Mouse (Mus musculus): ENCODE results near the gene Ly6g6c. TPM values are rescaled to one million over a fixed set of nuclear protein-coding genes. Genes with fewer than 3 reads are reported as not detected.

The Ly6g6c gene
- polyA plus RNA-seq, 1 experiment from 2014 or later = not detected

- H3K4me1 ChIP-seq (ENCODE audit: control insufficient read depth, insufficient read depth, low read length) = peaks cover 4% of the 10 kb centered on the region; the same call in 1 of the 2 replicates
- no peak overlapping the region for H3K27ac ChIP-seq (ENCODE audit: low read depth, low read length)
- H3K4me2 ChIP-seq = no peak overlapping the region
- ATAC-seq (replicated peaks; ENCODE audit: insufficient number of reproducible peaks, low FRiP score, low TSS enrichment) = no peak
- no peak overlapping the region for H3K4me3 ChIP-seq (ENCODE audit: low read depth, low read length)
- H3K36me3 ChIP-seq (ENCODE audit: control insufficient read depth, insufficient read depth, low read length) = no peaks in the 10 kb centered on the region
- 49% methylated on average over 6 of the region's 6 CpGs for WGBS (ENCODE audit: insufficient replicate concordance)
- peaks cover 25% of the 10 kb centered on the region for H3K27me3 ChIP-seq (ENCODE audit: control insufficient read depth, insufficient read depth, low read length)
- no peak overlapping the region for H3K9ac ChIP-seq (ENCODE audit: low read depth, low read length)
- no peaks in the 10 kb centered on the region for H3K9me3 ChIP-seq (replicated peaks; ENCODE audit: control insufficient read depth, low read length)
Measured at GRCm38 (mm10) chr17:35070556-35071229, 5.5 kb downstream of the Ly6g6c start.

DNA sequence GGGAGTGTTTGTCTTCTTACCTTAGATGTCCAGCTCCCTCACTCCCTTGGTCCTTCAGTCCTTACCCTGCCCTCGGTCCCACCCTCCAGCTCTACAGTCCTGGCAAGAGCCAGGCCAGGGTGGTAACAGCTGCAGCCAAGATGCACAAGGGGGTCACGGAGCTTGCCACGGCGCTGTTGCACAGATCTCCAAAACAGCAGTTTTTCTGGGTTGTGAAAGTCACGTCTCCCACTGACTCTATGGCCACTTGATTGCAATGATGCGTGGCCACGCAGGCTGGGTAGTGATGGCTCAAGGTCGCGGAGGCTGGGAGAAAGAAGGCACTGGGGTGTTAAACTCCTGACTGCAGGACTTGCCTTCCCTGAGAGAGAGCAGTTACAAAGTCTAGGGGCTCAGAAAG lies 6.3 kb downstream of the Ly6g6c start:
- no peak for ATAC-seq (replicated peaks; ENCODE audit: insufficient number of reproducible peaks, low FRiP score, low TSS enrichment)
- Histone ChIP-seq H3K9me3 (replicated peaks; ENCODE audit: control insufficient read depth, low read length) (no peaks in the 10 kb centered on the region), H3K4me2 (no peak overlapping the region), H3K4me1 (ENCODE audit: control insufficient read depth, insufficient read depth, low read length) (0 out of 2 replicates have a peak, but pooled peaks cover 4% of the 10 kb centered on the region), H3K36me3 (ENCODE audit: control insufficient read depth, insufficient read depth, low read length) (no peaks in the 10 kb centered on the region), H3K27me3 (ENCODE audit: control insufficient read depth, insufficient read depth, low read length) (peaks cover 17% of the 10 kb centered on the region), H3K4me3 (ENCODE audit: low read depth, low read length) (no peak overlapping the region), H3K27ac (ENCODE audit: low read depth, low read length) (no peak overlapping the region), H3K9ac (ENCODE audit: low read depth, low read length) (no peak overlapping the region)
- 77% methylated on average over 9 of the region's 9 CpGs for WGBS (ENCODE audit: insufficient replicate concordance)

GRCm38 (mm10) chr17:35074097-35074496 lies 8.9 kb downstream of the Ly6g6c start:
- no peak overlapping the region for H3K4me2 ChIP-seq

DNA sequence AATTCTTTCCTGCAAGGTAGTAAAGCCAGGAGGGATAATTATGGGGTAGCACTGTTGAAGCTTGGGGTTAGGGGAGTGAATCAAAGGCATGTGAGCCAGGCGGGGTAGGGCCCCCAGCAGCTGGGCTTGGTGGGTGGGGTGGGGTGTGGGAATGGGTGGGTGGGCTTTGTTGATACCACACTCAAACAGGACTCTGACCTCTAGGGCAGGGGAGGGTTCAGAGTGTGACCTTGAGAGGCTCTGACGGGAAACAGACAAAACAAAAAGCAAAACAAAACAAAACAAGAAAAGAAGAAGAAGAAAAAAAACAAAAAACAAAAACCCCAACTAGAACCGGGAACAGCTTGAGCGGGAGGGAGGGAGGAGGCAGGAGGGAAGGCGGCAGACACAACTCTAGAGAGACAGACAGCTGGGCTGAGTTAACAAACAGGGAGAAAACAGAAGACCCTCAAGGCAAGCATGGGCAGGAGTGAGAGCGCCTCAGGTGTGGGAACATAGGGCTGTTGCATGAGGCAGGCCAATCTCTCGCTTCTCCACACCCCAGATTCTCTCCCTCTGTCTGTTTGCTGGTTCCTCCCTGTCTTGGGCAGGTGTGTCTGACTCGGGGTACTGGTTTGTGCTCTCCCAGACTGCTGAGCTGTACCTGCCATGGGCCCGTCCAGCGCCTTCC lies 11.5 kb downstream of the Ly6g6c start, which contains the start of gene Ly6g6e:
Gene Ly6g6e (plus strand): TSS at position 396 of the 670 bp plus-strand sequence.
- peak within 1 kb of the TSS; percentile 32 for H3K4me3 ChIP-seq (ENCODE audit: low read depth, low read length)
- no peaks in the 10 kb centered on the region for H3K9me3 ChIP-seq (replicated peaks; ENCODE audit: control insufficient read depth, low read length)
- H3K4me2 ChIP-seq = peak within 1 kb of the TSS; percentile 67
- H3K27ac ChIP-seq (ENCODE audit: low read depth, low read length) = peak within 1 kb of the TSS; percentile 35; the same call in 1 of the 2 replicates
- H3K9ac ChIP-seq (ENCODE audit: low read depth, low read length) = peak within 1 kb of the TSS; percentile 72
- H3K4me1 ChIP-seq (ENCODE audit: control insufficient read depth, insufficient read depth, low read length) = peaks cover 19% of the 10 kb centered on the region
- H3K36me3 ChIP-seq (ENCODE audit: control insufficient read depth, insufficient read depth, low read length) = no peaks in the 10 kb centered on the region
- 30% methylated on average over 10 of the region's 10 CpGs for WGBS (ENCODE audit: insufficient replicate concordance)
- ATAC-seq (replicated peaks; ENCODE audit: insufficient number of reproducible peaks, low FRiP score, low TSS enrichment) = no peak
- H3K27me3 ChIP-seq (ENCODE audit: control insufficient read depth, insufficient read depth, low read length) = no peaks in the 10 kb centered on the region

More at GRCm38 (mm10) chr17:35074097-35074496, 8.9 kb downstream of the Ly6g6c start:
- 43% methylated on average over 17 of the region's 17 CpGs for WGBS (ENCODE audit: insufficient replicate concordance)
- H3K4me1 ChIP-seq (ENCODE audit: control insufficient read depth, insufficient read depth, low read length) = peaks cover 14% of the 10 kb centered on the region; the same call in 1 of the 2 replicates
- no peaks in the 10 kb centered on the region for H3K36me3 ChIP-seq (ENCODE audit: control insufficient read depth, insufficient read depth, low read length)
- no peaks in the 10 kb centered on the region for H3K9me3 ChIP-seq (replicated peaks; ENCODE audit: control insufficient read depth, low read length)
- H3K27me3 ChIP-seq (ENCODE audit: control insufficient read depth, insufficient read depth, low read length) = no peaks in the 10 kb centered on the region
- H3K4me3 ChIP-seq (ENCODE audit: low read depth, low read length) = no peak overlapping the region
- H3K9ac ChIP-seq (ENCODE audit: low read depth, low read length) = no peak overlapping the region
- no peak overlapping the region for H3K27ac ChIP-seq (ENCODE audit: low read depth, low read length)
- ATAC-seq (replicated peaks; ENCODE audit: insufficient number of reproducible peaks, low FRiP score, low TSS enrichment) = no peak

- Histone ChIP-seq H3K36me3 (ENCODE audit: control insufficient read depth, insufficient read depth, low read length) (no peaks in the 10 kb centered on the region), H3K4me3 (ENCODE audit: low read depth, low read length) (no peak overlapping the region; the same call in 1 of the 2 replicates), H3K9me3 (replicated peaks; ENCODE audit: control insufficient read depth, low read length) (no peaks in the 10 kb centered on the region), H3K27me3 (ENCODE audit: control insufficient read depth, insufficient read depth, low read length) (no peaks in the 10 kb centered on the region), H3K9ac (ENCODE audit: low read depth, low read length) (peak overlapping the region; percentile 72), H3K4me2 (peak overlapping the region; percentile 67), H3K27ac (ENCODE audit: low read depth, low read length) (peak overlapping the region; percentile 35; the same call in 1 of the 2 replicates), H3K4me1 (ENCODE audit: control insufficient read depth, insufficient read depth, low read length) (peaks cover 19% of the 10 kb centered on the region)
- ATAC-seq (replicated peaks; ENCODE audit: insufficient number of reproducible peaks, low FRiP score, low TSS enrichment) = no peak
- WGBS (ENCODE audit: insufficient replicate concordance) = 43% methylated on average over 2 of the region's 2 CpGs
Measured at GRCm38 (mm10) chr17:35077285-35077684, 12.1 kb downstream of the Ly6g6c start.

DNA sequence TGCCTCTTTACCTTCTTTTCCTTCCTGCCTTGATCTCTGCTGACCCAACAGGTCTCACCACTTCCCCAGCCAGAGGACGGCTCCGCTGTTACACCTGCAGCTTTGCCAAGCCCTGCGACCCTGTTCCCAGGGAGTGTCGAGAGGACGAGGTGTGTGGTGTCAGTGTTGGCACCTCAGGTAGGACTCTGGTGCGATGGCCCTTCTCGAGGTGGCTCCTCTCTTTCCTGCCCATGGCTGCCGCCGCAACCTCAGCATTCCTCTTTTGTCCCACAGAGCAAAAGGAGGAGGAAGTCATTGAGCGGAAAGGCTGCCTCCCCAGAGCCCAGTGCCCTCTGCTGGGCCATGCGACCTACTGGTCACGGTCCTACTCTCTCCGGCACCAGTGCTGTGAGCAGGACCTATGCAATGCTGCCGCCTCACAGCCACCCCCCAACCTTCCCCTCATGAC lies 12.6 kb downstream of the Ly6g6c start, which contains the start of gene Ly6g6d:
Gene Ly6g6d (minus strand): TSS at position 280 of the 448 bp plus-strand sequence.
- peak within 1 kb of the TSS; percentile 67 for H3K4me2 ChIP-seq
- H3K9ac ChIP-seq (ENCODE audit: low read depth, low read length) = peak within 1 kb of the TSS; percentile 72
- H3K36me3 ChIP-seq (ENCODE audit: control insufficient read depth, insufficient read depth, low read length) = no peaks in the 10 kb centered on the region
- WGBS (ENCODE audit: insufficient replicate concordance) = 16% methylated on average over 14 of the region's 14 CpGs
- no peaks in the 10 kb centered on the region for H3K9me3 ChIP-seq (replicated peaks; ENCODE audit: control insufficient read depth, low read length)
- 0 out of 2 replicates have a peak, but pooled peaks have one; percentile 31 for ATAC-seq (replicated peaks; ENCODE audit: insufficient number of reproducible peaks, low FRiP score, low TSS enrichment)
- H3K4me3 ChIP-seq (ENCODE audit: low read depth, low read length) = peak within 1 kb of the TSS; percentile 32
- H3K27ac ChIP-seq (ENCODE audit: low read depth, low read length) = peak within 1 kb of the TSS; percentile 35; the same call in 1 of the 2 replicates
- no peaks in the 10 kb centered on the region for H3K27me3 ChIP-seq (ENCODE audit: control insufficient read depth, insufficient read depth, low read length)
- peaks cover 19% of the 10 kb centered on the region for H3K4me1 ChIP-seq (ENCODE audit: control insufficient read depth, insufficient read depth, low read length)

DNA sequence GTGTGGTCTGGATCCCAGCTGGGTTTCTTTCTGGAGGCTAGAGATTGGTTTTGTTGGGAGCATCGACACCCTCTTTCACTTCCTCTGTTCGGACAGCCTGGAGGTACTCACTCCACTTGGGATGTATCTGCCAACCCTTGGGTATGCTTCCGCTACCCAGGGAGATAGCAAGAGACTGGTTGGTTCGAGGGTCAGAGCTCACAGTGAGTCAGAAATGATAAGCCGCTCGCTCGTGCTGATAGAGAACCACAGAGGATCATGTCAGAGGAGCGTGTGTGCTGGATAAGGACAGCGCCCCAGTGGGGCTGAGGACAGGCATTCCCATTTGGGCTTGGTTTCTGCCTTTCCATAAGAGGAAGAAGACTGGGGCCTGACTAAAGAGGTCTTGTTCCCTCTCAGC lies 14.6 kb downstream of the Ly6g6c start:
- H3K4me2 ChIP-seq = peak overlapping the region; percentile 55
- no peaks in the 10 kb centered on the region for H3K36me3 ChIP-seq (ENCODE audit: control insufficient read depth, insufficient read depth, low read length)
- WGBS (ENCODE audit: insufficient replicate concordance) = 10% methylated on average over 9 of the region's 9 CpGs
- peak overlapping the region; percentile 17; the same call in 1 of the 2 replicates for H3K9ac ChIP-seq (ENCODE audit: low read depth, low read length)
- no peaks in the 10 kb centered on the region for H3K27me3 ChIP-seq (ENCODE audit: control insufficient read depth, insufficient read depth, low read length)
- H3K9me3 ChIP-seq (replicated peaks; ENCODE audit: control insufficient read depth, low read length) = no peaks in the 10 kb centered on the region
- H3K4me3 ChIP-seq (ENCODE audit: low read depth, low read length) = 0 out of 2 replicates have a peak overlapping the region, but pooled peaks have one; percentile 12
- H3K4me1 ChIP-seq (ENCODE audit: control insufficient read depth, insufficient read depth, low read length) = peaks cover 19% of the 10 kb centered on the region
- ATAC-seq (replicated peaks; ENCODE audit: insufficient number of reproducible peaks, low FRiP score, low TSS enrichment) = 0 out of 2 replicates have a peak, but pooled peaks have one; percentile 40
- 0 out of 2 replicates have a peak overlapping the region, but pooled peaks have one; percentile 15 for H3K27ac ChIP-seq (ENCODE audit: low read depth, low read length)

DNA sequence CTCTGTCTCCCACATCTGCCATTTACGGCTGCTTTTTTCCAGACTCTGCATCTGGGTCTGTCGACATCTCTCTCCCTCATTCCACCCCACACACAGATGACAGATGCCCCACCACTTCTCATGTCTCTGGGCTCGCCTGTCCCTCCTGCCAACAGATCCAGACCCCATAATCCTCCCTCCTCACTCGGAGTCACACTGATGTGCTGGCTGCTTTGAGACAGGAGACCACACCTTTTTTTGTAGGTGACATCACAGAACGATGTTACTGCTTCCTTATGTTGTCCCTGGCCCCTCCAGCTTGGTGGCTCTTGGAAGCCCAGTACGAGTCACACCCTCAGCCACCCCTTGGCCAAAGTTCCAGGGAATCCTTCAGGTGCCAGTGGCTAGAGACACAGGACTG lies 15.1 kb downstream of the Ly6g6c start:
- H3K27ac ChIP-seq (ENCODE audit: low read depth, low read length) = 0 out of 2 replicates have a peak overlapping the region, but pooled peaks have one; percentile 15

More for the DNA sequence above, 15.1 kb downstream of the Ly6g6c start:
- no peak overlapping the region for H3K4me3 ChIP-seq (ENCODE audit: low read depth, low read length)
- no peaks in the 10 kb centered on the region for H3K9me3 ChIP-seq (replicated peaks; ENCODE audit: control insufficient read depth, low read length)
- H3K4me1 ChIP-seq (ENCODE audit: control insufficient read depth, insufficient read depth, low read length) = peaks cover 19% of the 10 kb centered on the region
- WGBS (ENCODE audit: insufficient replicate concordance) = 34% methylated on average over 6 of the region's 6 CpGs
- H3K9ac ChIP-seq (ENCODE audit: low read depth, low read length) = peak overlapping the region; percentile 17; the same call in 1 of the 2 replicates
- H3K4me2 ChIP-seq = peak overlapping the region; percentile 55
- H3K36me3 ChIP-seq (ENCODE audit: control insufficient read depth, insufficient read depth, low read length) = no peaks in the 10 kb centered on the region
- H3K27me3 ChIP-seq (ENCODE audit: control insufficient read depth, insufficient read depth, low read length) = no peaks in the 10 kb centered on the region
- ATAC-seq (replicated peaks; ENCODE audit: insufficient number of reproducible peaks, low FRiP score, low TSS enrichment) = no peak
